Mouse (Mus musculus) v-Abl transformed pro-B cells (cell line): ENCODE results near the gene 1700037C18Rik.

Source experiments
- in situ Hi-C, 2 experiments: fragments of 400-800 bp; cut with MboI; formaldehyde crosslinking; loops; one replicate each; pipeline ENCODE4 v1.15.1; 2025; ENCODE audit not compliant: unreplicated experiment in 2 of 2

Gene 1700037C18Rik

DNA sequence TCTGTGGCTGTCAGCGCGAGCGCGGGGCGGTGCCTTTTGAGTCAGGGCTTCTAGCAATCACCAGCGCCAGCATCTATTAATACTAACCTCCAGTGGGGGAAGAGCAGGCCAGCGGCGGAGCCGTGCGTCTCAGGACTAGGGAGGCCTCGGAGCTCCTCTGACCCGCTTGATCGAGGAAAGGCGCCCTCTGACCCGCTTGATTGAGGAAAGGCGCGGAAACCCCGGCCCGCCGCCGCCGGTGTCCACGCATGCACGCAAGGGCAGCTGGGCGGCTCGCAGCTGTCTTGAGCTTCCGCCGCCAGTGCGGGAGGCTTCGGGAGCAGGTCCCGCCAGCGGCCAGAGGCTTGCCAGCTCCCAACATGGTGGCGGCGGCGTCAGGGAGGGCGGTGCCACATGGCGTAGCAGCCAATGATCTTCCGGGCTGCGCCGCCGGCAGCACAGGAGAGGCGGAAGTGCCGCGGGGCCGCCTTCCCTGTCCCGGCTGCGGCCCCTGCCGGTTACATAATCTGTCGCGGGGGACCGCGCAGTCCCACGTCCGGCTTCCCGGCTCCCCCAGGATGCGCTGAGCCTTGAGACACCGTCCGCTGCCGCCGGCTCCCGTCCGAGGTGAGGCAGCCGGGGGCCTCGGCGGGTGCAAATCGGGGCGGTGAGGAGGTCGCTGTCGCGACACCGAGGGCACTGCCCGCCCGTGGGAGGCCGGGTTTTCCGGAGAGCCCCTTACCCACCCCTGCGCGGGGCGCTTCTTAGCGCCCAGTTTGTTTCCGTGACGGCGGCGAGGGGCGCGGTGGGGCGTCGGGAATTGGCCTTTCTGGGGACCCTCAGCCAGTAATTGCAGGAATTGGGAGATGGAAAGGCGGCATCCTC, 24.1 kb downstream of the 1700037C18Rik start, which contains the start of the genes Zfp597 and Gm20695:
Zfp597 (minus strand) TSS at position 361 of the 864 bp plus-strand sequence.
Gm20695 (plus strand) TSS at position 448 of the 864 bp plus-strand sequence.
- in situ Hi-C loops, result loop anchor here in 1 of 2 experiments (5.0 kb wide), 1 partner anchor 142 kb away; the partner anchor contains the start of gene Zfp263

DNA sequence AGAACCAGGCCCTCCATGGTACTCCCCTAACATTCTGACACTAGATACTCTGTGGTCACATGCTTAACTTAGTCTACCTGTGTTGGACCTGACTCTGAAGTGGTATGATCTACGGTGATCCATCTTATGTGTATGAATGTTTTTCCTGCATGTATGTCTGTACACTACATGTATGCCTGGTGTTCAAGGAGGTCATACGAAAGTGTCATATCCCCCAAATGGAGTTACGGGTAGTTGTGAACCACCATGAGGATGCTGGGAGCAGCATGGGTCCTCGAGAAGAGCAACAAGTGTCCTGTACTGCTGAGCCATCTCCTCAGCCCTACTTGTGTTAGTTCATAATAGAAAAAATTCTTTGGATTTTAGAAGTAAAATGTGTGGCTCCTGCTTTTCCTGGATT, 32.1 kb downstream of the 1700037C18Rik start:
- in situ Hi-C loops, result no loop called here

GRCm38 (mm10) chr16:3872216-3873047, 36.1 kb downstream of the 1700037C18Rik start, which contains the start of gene Naa60:
Naa60 (plus strand) TSS chr16:3872375.
- in situ Hi-C loops, result no loop called here

DNA sequence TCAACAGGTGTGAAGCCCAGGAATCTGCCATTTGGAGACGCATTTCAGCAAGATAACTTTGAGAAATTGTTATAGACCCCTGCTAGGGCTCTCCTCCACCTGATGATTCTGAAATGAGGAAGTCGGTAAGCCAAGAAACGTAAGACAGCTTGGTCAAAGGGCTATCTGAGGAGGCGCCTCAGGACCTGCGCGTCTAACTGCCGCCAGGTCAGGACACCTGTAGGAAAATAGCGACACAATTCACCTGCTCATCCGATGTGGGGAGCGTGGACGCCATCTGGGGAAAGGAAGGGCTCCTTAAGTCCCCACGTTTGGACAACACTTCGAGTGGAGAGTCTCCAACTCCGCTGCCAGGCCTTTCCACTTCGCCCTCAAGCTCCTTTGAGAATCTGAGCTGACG, 36.7 kb downstream of the 1700037C18Rik start:
- in situ Hi-C loops, result no loop called here

- in situ Hi-C loops, result no loop called here
Observed at GRCm38 (mm10) chr16:3859254-3859653, 49.2 kb downstream of the 1700037C18Rik start.

GRCm38 (mm10) chr16:3855776-3856175, 52.7 kb downstream of the 1700037C18Rik start:
- in situ Hi-C loops, result no loop called here

- in situ Hi-C loops, result loop anchor here in 1 of 2 experiments (5.0 kb wide), 1 partner anchor 48 kb away; no protein-coding TSS in a partner anchor
Observed at GRCm38 (mm10) chr16:3854437-3855182, 53.9 kb downstream of the 1700037C18Rik start.

- in situ Hi-C loops, result loop anchor here in 1 of 2 experiments (5.0 kb wide), 1 partner anchor 50 kb away; no protein-coding TSS in a partner anchor
Observed at GRCm38 (mm10) chr16:3852586-3852985, 55.9 kb downstream of the 1700037C18Rik start.

DNA sequence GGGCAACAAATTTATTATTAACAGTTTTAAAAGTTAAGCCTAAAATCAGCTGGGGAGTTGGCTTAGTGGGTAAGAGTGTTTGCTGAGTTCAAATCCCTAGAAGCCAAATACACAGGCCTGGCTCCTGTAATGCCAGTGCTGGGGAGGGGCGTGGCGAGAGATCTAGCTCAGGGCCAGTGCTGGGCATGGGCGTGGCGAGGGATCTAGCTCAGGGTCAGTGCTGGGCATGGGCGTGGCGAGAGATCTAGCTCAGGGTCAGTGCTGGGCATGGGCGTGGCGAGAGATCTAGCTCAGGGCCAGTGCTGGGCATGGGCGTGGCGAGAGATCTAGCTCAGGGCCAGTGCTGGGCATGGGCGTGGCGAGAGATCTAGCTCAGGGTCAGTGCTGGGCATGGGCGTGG, 57.2 kb downstream of the 1700037C18Rik start:
- in situ Hi-C loops, result loop anchor here in 1 of 2 experiments (5.0 kb wide), 1 partner anchor 51 kb away; no protein-coding TSS in a partner anchor

GRCm38 (mm10) chr16:3848416-3848815, 60.1 kb downstream of the 1700037C18Rik start:
- in situ Hi-C loops, result loop anchor here (10.0 kb wide), 3 partner anchors 104 to 366 kb away; partner anchors contain the start of genes Crebbp (in 1 of the 2) and Zfp263 (in 1 of the 2)

- in situ Hi-C loops, result loop anchor here (10.0 kb wide), 3 partner anchors 103 to 367 kb away; partner anchors contain the start of genes Crebbp (in 1 of the 2) and Zfp263 (in 1 of the 2)
Observed at GRCm38 (mm10) chr16:3847871-3848270, 60.6 kb downstream of the 1700037C18Rik start.

GRCm38 (mm10) chr16:3846711-3847518, 61.6 kb downstream of the 1700037C18Rik start, which contains the start of gene Zfp174:
Zfp174 (plus strand) TSS chr16:3847268.
- in situ Hi-C loops, result loop anchor here (10.0 kb wide), 3 partner anchors 102 to 368 kb away; partner anchors contain the start of genes Crebbp (in 1 of the 2) and Zfp263 (in 1 of the 2)
